Mouse (Mus musculus) limb, embryonic 14.5 days (tissue): ENCODE data around the gene March5. TPM values are rescaled to one million over a fixed set of nuclear protein-coding genes. Genes with fewer than 3 reads are reported as not detected.

Source experiments
- ATAC-seq: fragments of 200-750 bp; cut with Nextera tagmentation; 2 replicates; pipeline ENCODE4 v1.8.0; 2017; ENCODE audit warnings: low read depth, moderate number of reproducible peaks, moderate TSS enrichment; ENCODE audit not compliant: low FRiP score
- DNase-seq: peaks from one replicate; pipeline ENCODE4 v3.0.0-alpha.2; 2015; ENCODE audit warnings: low spot score
- H3K27ac ChIP-seq: fragments of 300-500 bp; sonication (generic); replicated peaks from 2 replicates; pipeline ENCODE4 v1.5.1; 2014; ENCODE audit warnings: low read depth, mild to moderate bottlenecking, low read length, moderate library complexity, mixed read lengths
- H3K27me3 ChIP-seq: fragments of 300-500 bp; sonication (generic); 2 replicates; pipeline ENCODE4 v1.6.1; 2014; ENCODE audit warnings: low read length, mixed read lengths; ENCODE audit not compliant: control insufficient read depth, insufficient read depth
- H3K36me3 ChIP-seq: fragments of 300-500 bp; sonication (generic); 2 replicates; pipeline ENCODE4 v1.6.1; 2014; ENCODE audit warnings: mild to moderate bottlenecking, low read length, moderate library complexity, mixed read lengths; ENCODE audit not compliant: control insufficient read depth, insufficient read depth
- H3K4me1 ChIP-seq: fragments of 300-500 bp; sonication (generic); 2 replicates; pipeline ENCODE4 v1.6.1; 2014; ENCODE audit warnings: antibody characterized with exemption, low read length, mixed read lengths; ENCODE audit not compliant: control insufficient read depth, insufficient read depth
- H3K4me2 ChIP-seq: fragments of 300-500 bp; sonication (generic); replicated peaks from 2 replicates; pipeline ENCODE4 v1.6.1; 2014; ENCODE audit warnings: low read depth, mild to moderate bottlenecking, low read length, moderate library complexity; ENCODE audit not compliant: severe bottlenecking
- H3K4me3 ChIP-seq: fragments of 300-500 bp; sonication (generic); replicated peaks from 2 replicates; pipeline ENCODE4 v1.5.1; 2014; ENCODE audit warnings: low read length
- H3K9ac ChIP-seq: fragments of 300-500 bp; sonication (generic); 2 replicates; pipeline ENCODE4 v1.6.1; 2014; ENCODE audit warnings: mild to moderate bottlenecking, low read depth, low read length, moderate library complexity; ENCODE audit not compliant: severe bottlenecking
- H3K9me3 ChIP-seq: fragments of 300-500 bp; sonication (generic); 2 replicates; pipeline ENCODE4 v1.6.1; 2016; ENCODE audit warnings: low read length; ENCODE audit not compliant: control insufficient read depth
- POLR2A ChIP-seq: fragments of 200-500 bp; IDR thresholded peaks from 2 replicates; pipeline ENCODE4 v1.8.0; 2012; ENCODE audit warnings: inconsistent platforms, mild to moderate bottlenecking, moderate library complexity, borderline replicate concordance; ENCODE audit not compliant: insufficient read depth, insufficient read length; ENCODE audit errors: extremely low read depth
- WGBS: fragments of 180-500 bp; shearing (Covaris S2); extraction: QIAGEN DNeasy Blood & Tissue Kit; methylation state at CpG from one replicate; pipeline ENCODE4 v1.1.7; 2014; 5-methylcytosine and 5-hydroxymethylcytosine counted together
- polyA plus RNA-seq, 2 experiments: library from polyadenylated mRNA; depleted of rRNA in 1 of 2; stranded (reverse) in 1 of 2; unstranded in 1 of 2; fragments of >200 nt; fragmentation: Nextera tagmentation in 1 of 2; extraction: Ambion mirVana in 1 of 2; gene quantifications; 2 replicates each; pipeline versions ENCODE4 v1.2.1 to v1.2.3; 2012 to 2014

The March5 gene
- polyA plus RNA-seq, 2 experiments, result 67.0 to 106 TPM

GRCm38 (mm10) chr19:37269106-37269505 lies 61.8 kb downstream of the March5 start:
- 89% methylated on average over 16 of the region's 16 CpGs for WGBS
- H3K9me3 ChIP-seq, result no peaks in the 10 kb centered on the region
- TF ChIP-seq POLR2A, result no peak
- DNase-seq, result no peak
- H3K36me3 ChIP-seq, result 0 out of 2 replicates have a peak, but pooled peaks cover 3% of the 10 kb centered on the region
- no peak for ATAC-seq
- no peaks in the 10 kb centered on the region for H3K27me3 ChIP-seq
- H3K4me3 ChIP-seq, result no peak overlapping the region
- no peak overlapping the region for H3K9ac ChIP-seq
- no peaks in the 10 kb centered on the region for H3K4me1 ChIP-seq
- H3K4me2 ChIP-seq, result no peak overlapping the region
- no peak overlapping the region for H3K27ac ChIP-seq

Other genes starting within 250 kb of the March5 start
- 1.4 and 2.2 TPM in 2 replicates for gene Cpeb3, start 1.1 kb downstream of the March5 start, polyA plus RNA-seq (2012; rRNA removed)
- 1.4 and 1.6 TPM in 2 replicates for gene Cpeb3, start 1.1 kb downstream of the March5 start, polyA plus RNA-seq (2014; fragmentation: Nextera tagmentation; extraction: Ambion mirVana)
- 22.5 and 23.3 TPM in 2 replicates for gene Ide, start 130.3 kb downstream of the March5 start, polyA plus RNA-seq (2012; rRNA removed)
- 49.9 and 50.2 TPM in 2 replicates for gene Ide, start 130.3 kb downstream of the March5 start, polyA plus RNA-seq (2014; fragmentation: Nextera tagmentation; extraction: Ambion mirVana)
- gene Kif11, start 168.9 kb downstream of the March5 start, polyA plus RNA-seq (2012; rRNA removed), result 39.8 and 46.7 TPM in 2 replicates
- gene Kif11, start 168.9 kb downstream of the March5 start, polyA plus RNA-seq (2014; fragmentation: Nextera tagmentation; extraction: Ambion mirVana), result 47.1 and 51.3 TPM in 2 replicates
- 4.5 and 5.2 TPM in 2 replicates for gene Hhex, start 227.3 kb downstream of the March5 start, polyA plus RNA-seq (2012; rRNA removed)
- 7.7 and 8.0 TPM in 2 replicates for gene Hhex, start 227.3 kb downstream of the March5 start, polyA plus RNA-seq (2014; fragmentation: Nextera tagmentation; extraction: Ambion mirVana)